Mouse (Mus musculus): ENCODE results near the gene Vdr.

DNA sequence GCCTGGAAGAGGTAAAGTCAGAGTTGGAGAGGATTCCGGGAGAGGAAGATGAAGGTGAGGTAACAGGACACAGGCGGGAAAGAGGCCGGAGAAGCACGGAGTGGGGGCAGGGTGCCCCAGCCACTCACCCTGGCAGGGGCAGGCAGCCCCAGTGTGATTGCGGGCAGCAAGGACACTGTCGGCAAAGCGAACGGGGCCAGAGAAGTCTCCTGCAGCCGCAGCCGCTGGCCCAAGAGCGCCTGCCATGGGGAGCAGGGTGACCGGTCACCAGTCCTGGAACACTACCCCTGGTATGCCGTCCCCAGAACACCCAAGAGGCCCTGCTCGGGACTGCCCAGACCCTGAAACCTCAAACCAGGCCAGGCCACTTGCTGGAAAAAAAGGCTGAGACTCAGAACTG lies 101.9 kb downstream of the Vdr start:
- TF ChIP-seq GATA1 (IDR thresholded peaks at IDR 0.05; ENCODE audit: borderline replicate concordance, low read length) = no peak
- TF ChIP-seq FLI1 (IDR thresholded peaks at IDR 0.05; ENCODE audit: low read length) = no peak

Data from megakaryocyte, embryonic 14.5 days (primary cell).